Mouse (Mus musculus): Measurements from ENCODE around the gene Tars2. TPM values are rescaled to one million over a fixed set of nuclear protein-coding genes. Genes with fewer than 3 reads are reported as not detected.

The Tars2 gene
- polyA plus RNA-seq, 1 experiment from 2014 or later, result 82.1 TPM

DNA sequence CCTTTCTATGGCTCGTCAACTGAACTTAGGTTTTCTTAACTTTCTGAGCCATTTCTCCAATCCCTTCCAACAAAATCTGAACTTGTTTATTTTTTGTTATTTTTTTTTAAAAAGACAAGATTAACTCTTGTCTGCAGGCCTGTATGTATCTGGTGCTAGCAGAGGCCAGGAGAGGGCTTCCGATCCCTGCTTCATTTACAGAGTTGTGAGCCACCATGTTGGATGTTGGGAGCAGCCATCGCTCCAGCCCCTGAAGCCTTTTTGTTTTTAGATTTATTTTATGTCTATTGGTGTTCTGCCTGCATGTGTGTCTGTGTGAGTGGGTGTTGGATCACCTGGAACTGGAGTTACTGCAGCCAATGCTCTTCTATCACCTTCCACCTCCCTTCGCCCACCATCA, 28.2 kb downstream of the Tars2 start:
- peaks cover 9% of the 10 kb centered on the region; the same call in 1 of the 2 replicates for H3K4me1 ChIP-seq
- no peak overlapping the region; the same call in 1 of the 2 replicates for H3K27ac ChIP-seq
- H3K36me3 ChIP-seq, result peaks cover 34% of the 10 kb centered on the region
- H3K27me3 ChIP-seq (ENCODE audit: low read depth, poor library complexity, severe bottlenecking), result no peaks in the 10 kb centered on the region
- H3K4me3 ChIP-seq, result no peak overlapping the region
- DNase-seq (ENCODE audit: low spot score), result no peak
- no peaks in the 10 kb centered on the region for H3K9me3 ChIP-seq (replicated peaks)
- WGBS, result 88% methylated on average over 4 of the region's 4 CpGs

- peaks cover 20% of the 10 kb centered on the region for H3K36me3 ChIP-seq
- H3K4me1 ChIP-seq, result peaks cover 9% of the 10 kb centered on the region; the same call in 1 of the 2 replicates
- 77% methylated on average over 7 of the region's 7 CpGs for WGBS
- peak overlapping the region; percentile 2; the same call in 1 of the 2 replicates for H3K27ac ChIP-seq
- no peak overlapping the region for H3K4me3 ChIP-seq
- no peaks in the 10 kb centered on the region for H3K27me3 ChIP-seq (ENCODE audit: low read depth, poor library complexity, severe bottlenecking)
- no peak for DNase-seq (ENCODE audit: low spot score)
- no peaks in the 10 kb centered on the region for H3K9me3 ChIP-seq (replicated peaks)
These were observed 29.6 kb downstream of the Tars2 start for GRCm38 (mm10) chr3:95730431-95730830.

DNA sequence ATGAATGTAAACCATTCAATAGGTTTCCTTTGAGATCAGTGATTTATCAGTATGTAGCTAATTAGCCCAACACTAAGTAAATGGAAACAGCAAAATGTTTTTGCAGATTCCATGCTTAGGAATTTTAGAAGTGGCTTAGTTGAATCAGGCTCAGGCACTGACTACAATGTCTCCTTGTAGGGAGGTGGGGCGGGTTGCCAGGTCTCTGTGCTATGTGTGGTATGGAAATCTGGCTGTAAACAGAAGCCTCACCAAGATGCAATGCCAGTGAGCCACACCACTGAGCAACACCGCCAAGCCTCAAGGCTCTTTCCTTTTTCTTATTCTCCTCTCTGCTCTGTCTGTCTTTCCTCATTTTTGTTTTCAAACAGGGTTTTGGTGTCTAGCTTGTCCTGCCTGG, 31.1 kb downstream of the Tars2 start:
- Histone ChIP-seq H3K9me3 (replicated peaks) (no peaks in the 10 kb centered on the region), H3K27me3 (ENCODE audit: low read depth, poor library complexity, severe bottlenecking) (no peaks in the 10 kb centered on the region), H3K4me3 (no peak overlapping the region), H3K36me3 (peaks cover 5% of the 10 kb centered on the region), H3K27ac (no peak overlapping the region), H3K4me1 (0 out of 2 replicates have a peak, but pooled peaks cover 5% of the 10 kb centered on the region)
- 77% methylated on average over 2 of the region's 2 CpGs for WGBS
- DNase-seq (ENCODE audit: low spot score), result no peak

- no peaks in the 10 kb centered on the region for H3K36me3 ChIP-seq
- no peak for DNase-seq (ENCODE audit: low spot score)
- H3K4me3 ChIP-seq, result no peak overlapping the region
- H3K4me1 ChIP-seq, result 0 out of 2 replicates have a peak, but pooled peaks cover 5% of the 10 kb centered on the region
- no peaks in the 10 kb centered on the region for H3K27me3 ChIP-seq (ENCODE audit: low read depth, poor library complexity, severe bottlenecking)
- 67% methylated on average over 7 of the region's 7 CpGs for WGBS
- H3K27ac ChIP-seq, result no peak overlapping the region
- H3K9me3 ChIP-seq (replicated peaks), result no peaks in the 10 kb centered on the region
These were observed 33.2 kb downstream of the Tars2 start for GRCm38 (mm10) chr3:95726696-95727358.

DNA sequence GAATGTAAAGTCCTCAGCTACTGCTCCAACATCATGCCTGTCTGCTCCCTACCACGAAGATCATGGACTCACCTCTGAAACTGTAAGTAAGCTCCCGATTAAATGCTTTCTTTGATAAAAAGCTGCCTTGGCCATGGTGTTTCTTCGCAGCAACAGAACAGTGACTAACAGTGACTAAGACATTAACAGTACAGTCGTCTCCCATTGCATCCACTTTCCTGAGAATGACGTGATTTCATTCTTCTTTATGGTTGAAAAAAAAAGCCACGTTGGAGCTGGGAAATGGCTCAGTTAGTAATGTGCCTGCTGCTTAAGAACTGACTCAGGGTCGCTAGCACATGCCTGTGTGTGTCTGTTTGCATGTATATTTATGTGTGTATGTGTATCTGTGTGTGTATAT, 34.1 kb downstream of the Tars2 start:
- 85% methylated on average over 7 of the region's 7 CpGs for WGBS
- H3K27me3 ChIP-seq (ENCODE audit: low read depth, poor library complexity, severe bottlenecking), result no peaks in the 10 kb centered on the region
- no peak for DNase-seq (ENCODE audit: low spot score)
- 0 out of 2 replicates have a peak, but pooled peaks cover 5% of the 10 kb centered on the region for H3K4me1 ChIP-seq
- H3K9me3 ChIP-seq (replicated peaks), result no peaks in the 10 kb centered on the region
- H3K4me3 ChIP-seq, result no peak overlapping the region
- H3K27ac ChIP-seq, result no peak overlapping the region
- no peaks in the 10 kb centered on the region for H3K36me3 ChIP-seq

- Histone ChIP-seq H3K4me1 (no peaks in the 10 kb centered on the region), H3K36me3 (no peaks in the 10 kb centered on the region), H3K27ac (no peak overlapping the region), H3K4me3 (no peak overlapping the region), H3K9me3 (replicated peaks) (no peaks in the 10 kb centered on the region), H3K27me3 (ENCODE audit: low read depth, poor library complexity, severe bottlenecking) (no peaks in the 10 kb centered on the region)
- 67% methylated on average over 3 of the region's 3 CpGs for WGBS
- no peak for DNase-seq (ENCODE audit: low spot score)
These were observed 37.6 kb downstream of the Tars2 start for GRCm38 (mm10) chr3:95722386-95722785.

GRCm38 (mm10) chr3:95718153-95718552, 41.9 kb downstream of the Tars2 start:
- Histone ChIP-seq H3K4me1 (no peaks in the 10 kb centered on the region), H3K4me3 (no peak overlapping the region), H3K27me3 (ENCODE audit: low read depth, poor library complexity, severe bottlenecking) (no peaks in the 10 kb centered on the region), H3K36me3 (no peaks in the 10 kb centered on the region), H3K9me3 (replicated peaks) (no peaks in the 10 kb centered on the region), H3K27ac (no peak overlapping the region)
- no peak for DNase-seq (ENCODE audit: low spot score)
- WGBS, result 84% methylated on average over 2 of the region's 2 CpGs

- DNase-seq (ENCODE audit: low spot score), result no peak
These were observed 43.9 kb downstream of the Tars2 start for GRCm38 (mm10) chr3:95716075-95716474.

DNA sequence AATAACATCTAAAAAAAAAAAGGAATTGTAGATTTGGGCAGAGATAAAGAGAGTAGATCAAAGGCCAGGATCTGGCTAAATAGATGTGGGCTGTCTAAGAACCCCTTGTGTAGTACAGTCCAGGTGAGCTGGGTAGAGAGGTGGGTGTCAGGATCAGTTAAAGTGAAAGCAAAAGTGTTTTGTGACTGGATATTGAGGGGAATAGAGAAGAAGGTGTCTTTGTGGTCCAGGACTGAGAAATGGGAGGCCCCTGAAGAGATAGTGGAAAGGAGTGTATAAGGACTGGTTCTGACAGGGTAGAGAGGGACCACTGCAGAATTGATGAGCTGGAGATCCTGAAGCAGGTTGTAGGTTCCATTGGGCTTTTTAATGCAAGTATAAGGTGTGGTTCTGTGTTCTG, 50.0 kb downstream of the Tars2 start:
- Histone ChIP-seq H3K36me3 (no peaks in the 10 kb centered on the region), H3K4me1 (no peaks in the 10 kb centered on the region), H3K9me3 (replicated peaks) (no peaks in the 10 kb centered on the region), H3K4me3 (no peak overlapping the region), H3K27me3 (ENCODE audit: low read depth, poor library complexity, severe bottlenecking) (no peaks in the 10 kb centered on the region), H3K27ac (no peak overlapping the region)
- DNase-seq (ENCODE audit: low spot score), result no peak

More at GRCm38 (mm10) chr3:95716075-95716474, 43.9 kb downstream of the Tars2 start:
- Histone ChIP-seq H3K27ac (no peak overlapping the region), H3K27me3 (ENCODE audit: low read depth, poor library complexity, severe bottlenecking) (no peaks in the 10 kb centered on the region), H3K4me3 (no peak overlapping the region), H3K9me3 (replicated peaks) (no peaks in the 10 kb centered on the region), H3K4me1 (no peaks in the 10 kb centered on the region), H3K36me3 (no peaks in the 10 kb centered on the region)
- WGBS, result 72% methylated on average over 1 of the region's 1 CpGs

- no peak overlapping the region for H3K27ac ChIP-seq
- no peak for DNase-seq (ENCODE audit: low spot score)
- 92% methylated on average over 4 of the region's 4 CpGs for WGBS
- H3K9me3 ChIP-seq (replicated peaks), result no peaks in the 10 kb centered on the region
- no peaks in the 10 kb centered on the region for H3K27me3 ChIP-seq (ENCODE audit: low read depth, poor library complexity, severe bottlenecking)
- H3K4me1 ChIP-seq, result no peaks in the 10 kb centered on the region
- H3K36me3 ChIP-seq, result no peaks in the 10 kb centered on the region
- H3K4me3 ChIP-seq, result no peak overlapping the region
These were observed 51.0 kb downstream of the Tars2 start for GRCm38 (mm10) chr3:95709044-95709443.

- Histone ChIP-seq H3K36me3 (no peaks in the 10 kb centered on the region), H3K4me3 (no peak overlapping the region), H3K27me3 (ENCODE audit: low read depth, poor library complexity, severe bottlenecking) (no peaks in the 10 kb centered on the region), H3K27ac (no peak overlapping the region), H3K4me1 (no peaks in the 10 kb centered on the region), H3K9me3 (replicated peaks) (no peaks in the 10 kb centered on the region)
- DNase-seq (ENCODE audit: low spot score), result no peak
- WGBS, result 85% methylated on average over 7 of the region's 7 CpGs
These were observed 52.5 kb downstream of the Tars2 start for GRCm38 (mm10) chr3:95707497-95707896.

DNA sequence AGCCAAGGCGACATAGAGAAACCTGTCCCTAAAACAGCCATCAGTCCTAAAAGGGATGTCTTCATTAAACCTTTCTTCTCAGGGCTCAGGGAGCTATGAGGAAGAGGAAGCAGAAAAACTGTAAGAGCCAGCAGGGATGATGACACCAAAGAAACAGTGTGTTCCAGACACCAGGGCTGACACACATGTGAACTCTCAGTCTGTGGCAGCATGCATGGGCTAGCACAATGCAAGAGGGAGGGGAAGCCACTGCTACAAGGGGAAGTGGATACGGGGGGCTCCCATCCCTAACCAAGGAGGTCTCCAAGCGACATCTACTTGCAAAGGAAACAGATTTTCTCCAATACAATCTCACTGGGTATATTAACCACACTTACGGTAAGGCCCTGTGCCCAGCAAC, 53.7 kb downstream of the Tars2 start:
- Histone ChIP-seq H3K9me3 (replicated peaks) (no peaks in the 10 kb centered on the region), H3K36me3 (no peaks in the 10 kb centered on the region), H3K27me3 (ENCODE audit: low read depth, poor library complexity, severe bottlenecking) (no peaks in the 10 kb centered on the region), H3K4me3 (no peak overlapping the region), H3K27ac (no peak overlapping the region), H3K4me1 (peaks cover 11% of the 10 kb centered on the region)
- WGBS, result 90% methylated on average over 4 of the region's 4 CpGs
- no peak for DNase-seq (ENCODE audit: low spot score)

- Histone ChIP-seq H3K4me1 (peaks cover 15% of the 10 kb centered on the region), H3K27me3 (ENCODE audit: low read depth, poor library complexity, severe bottlenecking) (no peaks in the 10 kb centered on the region), H3K9me3 (replicated peaks) (no peaks in the 10 kb centered on the region), H3K4me3 (no peak overlapping the region), H3K36me3 (no peaks in the 10 kb centered on the region), H3K27ac (no peak overlapping the region)
- no peak for DNase-seq (ENCODE audit: low spot score)
- WGBS, result 87% methylated on average over 4 of the region's 4 CpGs
These were observed 55.4 kb downstream of the Tars2 start for GRCm38 (mm10) chr3:95704612-95705011.

GRCm38 (mm10) chr3:95703276-95703675, 56.7 kb downstream of the Tars2 start:
- H3K36me3 ChIP-seq, result no peaks in the 10 kb centered on the region
- peaks cover 15% of the 10 kb centered on the region for H3K4me1 ChIP-seq
- no peak for DNase-seq (ENCODE audit: low spot score)
- no peak overlapping the region for H3K4me3 ChIP-seq
- H3K9me3 ChIP-seq (replicated peaks), result no peaks in the 10 kb centered on the region
- no peak overlapping the region for H3K27ac ChIP-seq
- 91% methylated on average over 3 of the region's 3 CpGs for WGBS
- H3K27me3 ChIP-seq (ENCODE audit: low read depth, poor library complexity, severe bottlenecking), result no peaks in the 10 kb centered on the region

Measured in limb, embryonic 10.5 days (tissue).